Mouse (Mus musculus) hindlimb bud, embryonic 11.5 days (tissue): ENCODE results near the gene 4933411K16Rik.

Source experiments
- DNase-seq: peaks from one replicate; pipeline ENCODE4 v3.0.0-alpha.2; 2012; ENCODE audit warnings: low read depth, low spot score; ENCODE audit errors: extremely low spot score

4933411K16Rik gene

DNA sequence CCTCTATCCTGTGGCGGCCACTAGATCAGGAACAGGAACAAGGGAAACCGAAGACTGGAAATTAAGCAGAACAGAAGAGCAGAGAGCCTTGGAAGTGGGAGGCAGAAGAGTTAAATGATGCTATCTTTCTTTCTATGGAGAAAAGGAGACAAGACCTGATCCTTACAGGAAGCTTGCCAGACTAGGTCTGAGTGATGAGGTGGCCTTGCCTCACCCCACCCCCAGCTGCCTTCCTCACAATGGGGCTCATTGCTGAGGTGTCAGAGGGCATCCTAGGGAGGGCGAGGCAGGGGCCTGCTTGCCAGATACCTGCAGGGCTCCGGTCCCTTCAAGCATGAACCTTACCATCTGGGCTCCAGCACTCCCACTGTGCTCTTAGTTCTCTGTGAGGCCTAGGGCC is at the start of gene 4933411K16Rik:
Gene 4933411K16Rik (plus strand): TSS at position 301 of the 400 bp plus-strand sequence.
- no peak for DNase-seq

GRCm38 (mm10) chr19:42004258-42004657 is 47.8 kb upstream of the 4933411K16Rik start:
- no peak for DNase-seq

GRCm38 (mm10) chr19:42005616-42006015 is 46.4 kb upstream of the 4933411K16Rik start:
- no peak for DNase-seq

GRCm38 (mm10) chr19:42006568-42006967 is 45.5 kb upstream of the 4933411K16Rik start:
- DNase-seq = no peak

- DNase-seq = no peak
Observed at GRCm38 (mm10) chr19:42008586-42008985, 43.5 kb upstream of the 4933411K16Rik start.

DNA sequence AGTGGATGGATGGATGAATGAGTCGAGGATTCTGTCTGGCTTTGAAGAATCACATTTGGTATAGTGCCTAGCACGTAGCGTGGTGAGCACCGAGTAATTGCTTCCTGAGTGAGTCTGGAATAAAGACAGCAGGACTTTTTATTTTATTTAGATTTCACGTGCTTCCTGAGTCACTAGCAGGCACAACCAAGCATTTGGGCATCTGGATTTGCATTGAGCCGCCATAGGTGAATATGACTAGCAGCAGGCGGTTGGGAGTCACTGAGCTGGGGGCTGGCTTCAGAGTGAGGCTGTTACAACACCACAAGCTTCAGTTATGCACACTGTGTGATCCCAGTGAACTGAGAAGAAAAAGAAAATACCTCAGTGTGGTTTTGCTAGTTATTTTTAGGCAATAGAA is 43.0 kb upstream of the 4933411K16Rik start:
- DNase-seq = no peak

GRCm38 (mm10) chr19:42010436-42010835 is 41.6 kb upstream of the 4933411K16Rik start:
- no peak for DNase-seq

DNA sequence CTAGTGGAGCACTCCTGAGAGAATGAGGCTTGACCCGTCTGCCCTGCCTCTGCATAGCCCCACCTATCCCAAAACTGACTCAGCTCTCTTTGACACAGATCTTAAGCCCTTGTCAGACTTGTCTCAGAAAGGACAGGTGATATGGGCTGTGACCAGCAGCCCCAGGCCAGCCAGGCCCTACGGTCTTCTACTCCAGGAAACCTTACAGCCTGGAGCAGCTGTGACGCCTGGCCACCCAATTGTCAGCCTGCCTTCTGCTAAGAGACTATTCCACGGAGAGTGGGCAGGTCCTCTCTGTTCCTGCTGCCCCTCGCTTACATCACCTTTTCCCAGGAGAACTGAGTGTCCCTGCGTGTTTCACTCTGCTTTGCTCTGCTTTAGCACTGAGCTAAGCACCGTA is 40.9 kb upstream of the 4933411K16Rik start:
- DNase-seq = no peak

GRCm38 (mm10) chr19:42014231-42014825 is 37.7 kb upstream of the 4933411K16Rik start:
- DNase-seq = no peak

DNA sequence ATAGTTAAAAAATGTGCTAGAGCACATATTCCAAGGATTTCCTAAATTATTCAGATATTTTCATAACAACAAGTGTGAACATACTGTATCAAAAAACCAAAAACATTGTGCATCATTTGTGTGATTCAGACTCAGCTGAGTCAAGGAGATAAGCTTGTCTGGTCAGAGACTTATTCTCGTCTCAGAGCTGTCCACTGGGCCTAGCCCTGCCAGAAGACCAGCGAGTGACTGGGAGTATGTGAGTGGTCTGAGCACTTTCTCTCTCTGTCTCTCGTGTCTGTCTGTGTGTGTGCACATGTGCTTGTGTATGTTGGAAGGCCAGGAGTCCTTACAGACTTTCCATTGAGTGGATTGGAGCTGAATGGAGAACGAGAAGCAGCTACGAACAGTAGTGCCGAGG is 37.0 kb upstream of the 4933411K16Rik start:
- DNase-seq = no peak

DNA sequence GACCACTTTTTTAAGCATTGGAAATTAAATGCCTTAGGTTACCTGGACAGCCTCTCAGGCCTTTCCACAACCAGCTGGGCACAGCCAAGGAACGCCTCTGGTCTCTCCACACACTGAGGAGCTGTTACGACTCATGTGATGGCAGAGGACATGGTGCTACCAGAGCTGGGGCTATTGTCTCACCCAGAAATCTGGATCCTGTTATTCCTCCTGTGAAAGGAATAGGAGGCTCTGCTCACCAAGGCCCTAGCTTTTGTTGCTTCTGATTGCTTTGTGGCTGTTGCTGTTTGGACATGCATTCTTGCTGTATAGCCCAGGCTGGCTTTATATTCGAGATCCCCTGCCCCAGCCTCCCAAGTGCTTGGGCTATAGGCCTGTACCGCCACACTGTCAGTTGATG is 35.8 kb upstream of the 4933411K16Rik start:
- DNase-seq = no peak

DNA sequence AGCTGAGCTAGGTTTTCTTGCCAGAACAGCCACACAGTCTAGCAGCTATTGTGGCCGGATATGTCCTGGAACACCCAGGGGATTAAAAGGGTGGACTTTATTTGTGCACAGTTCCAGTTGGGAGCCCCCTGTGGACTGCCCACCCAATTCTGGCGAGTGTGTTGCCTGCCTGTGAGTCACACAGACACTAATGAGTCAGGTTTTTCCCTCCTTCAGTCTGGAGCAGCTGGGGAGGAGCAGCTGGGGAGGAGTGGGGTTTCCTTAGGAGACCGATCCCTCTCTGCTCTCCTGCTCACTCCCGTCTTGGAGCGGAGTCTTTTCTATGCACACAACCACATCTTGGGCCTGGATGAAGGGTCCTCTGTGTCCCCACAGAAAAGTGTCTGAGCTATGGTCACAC is 35.2 kb upstream of the 4933411K16Rik start:
- DNase-seq = no peak

- no peak for DNase-seq
Observed at GRCm38 (mm10) chr19:42017399-42018247, 34.4 kb upstream of the 4933411K16Rik start.

DNA sequence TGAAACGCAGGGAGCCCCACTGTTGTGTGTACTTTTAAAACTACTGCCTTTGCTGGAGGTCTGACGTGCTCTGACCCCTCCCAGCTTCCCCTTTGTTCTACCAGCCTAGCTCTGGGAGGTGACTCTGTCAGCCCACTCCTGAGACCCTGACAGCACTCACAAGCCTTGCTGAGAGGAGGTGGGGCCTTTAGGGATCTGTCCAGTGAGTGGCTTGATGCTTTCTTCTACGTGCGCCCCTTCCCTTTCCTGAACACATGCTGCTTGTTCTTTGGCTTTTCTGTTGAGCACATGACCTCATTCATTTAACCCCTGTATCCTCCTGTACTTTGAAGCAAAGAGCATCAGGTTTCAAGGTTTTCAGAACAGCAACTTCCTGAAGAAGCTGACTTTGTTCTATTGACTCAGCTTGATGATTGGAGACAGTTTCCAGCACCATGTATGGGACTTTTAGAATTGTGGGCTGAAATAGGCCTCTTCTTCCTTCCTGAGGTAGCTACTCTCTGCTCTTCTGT is 33.0 kb upstream of the 4933411K16Rik start:
- no peak for DNase-seq

DNA sequence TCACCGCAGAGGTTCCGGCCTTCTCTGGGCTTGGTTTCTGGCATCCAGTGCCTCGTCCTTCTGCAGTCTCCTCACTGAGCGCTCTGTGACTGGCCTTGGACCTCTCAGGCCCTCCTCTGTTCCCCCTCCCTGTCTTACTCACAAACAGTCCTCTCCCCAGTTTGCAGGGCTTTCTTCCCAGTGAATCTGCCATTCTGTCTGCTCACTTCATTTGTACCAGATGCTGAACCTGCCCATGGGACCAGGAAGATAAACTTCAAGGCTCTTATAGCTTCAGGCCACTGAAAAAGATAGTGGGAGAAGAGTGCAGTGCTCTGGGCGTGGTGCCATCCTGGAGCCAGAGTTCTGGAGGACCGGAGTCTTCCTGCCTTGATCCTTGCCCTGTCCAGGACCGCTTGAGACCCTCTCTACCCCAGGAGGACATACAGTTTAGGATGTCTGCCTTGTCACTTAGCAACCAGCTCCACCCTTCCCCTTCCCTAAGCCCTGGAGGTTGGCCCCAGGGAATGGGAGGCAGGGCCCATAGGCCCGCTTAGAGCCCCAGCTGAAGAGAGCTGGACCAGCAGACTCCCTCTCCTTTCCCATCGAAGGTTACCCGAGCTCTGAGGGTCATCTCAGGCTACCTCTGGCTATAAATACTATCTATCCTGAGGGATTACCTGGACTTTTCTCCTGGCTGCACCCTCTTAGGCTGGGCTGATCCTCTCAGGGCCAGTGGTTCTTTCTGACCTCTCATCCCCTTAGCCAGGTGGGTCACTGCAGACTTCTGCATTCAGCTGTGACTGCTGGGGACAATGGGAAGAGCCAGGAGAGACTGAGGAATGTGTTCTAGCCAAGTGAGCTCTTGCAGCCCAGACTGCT is 30.1 kb upstream of the 4933411K16Rik start:
- DNase-seq = no peak

DNA sequence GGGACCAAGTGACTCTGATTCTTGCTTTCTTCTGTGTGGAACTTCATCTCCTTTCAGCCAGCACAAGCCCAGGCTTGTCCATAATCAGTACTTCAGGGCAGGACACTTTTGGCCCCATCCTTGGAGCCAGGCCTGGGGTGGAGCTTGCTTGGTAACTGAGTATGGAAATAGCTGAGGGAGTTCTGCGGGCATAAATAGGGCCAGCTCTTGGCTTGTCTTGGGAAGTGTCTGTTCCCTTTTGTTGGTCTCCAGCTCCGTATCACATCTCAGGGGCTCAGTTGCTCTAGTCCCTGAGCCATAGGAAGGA is 29.6 kb upstream of the 4933411K16Rik start:
- no peak for DNase-seq

GRCm38 (mm10) chr19:42026158-42026557 is 25.9 kb upstream of the 4933411K16Rik start:
- DNase-seq = peak; percentile 44

DNA sequence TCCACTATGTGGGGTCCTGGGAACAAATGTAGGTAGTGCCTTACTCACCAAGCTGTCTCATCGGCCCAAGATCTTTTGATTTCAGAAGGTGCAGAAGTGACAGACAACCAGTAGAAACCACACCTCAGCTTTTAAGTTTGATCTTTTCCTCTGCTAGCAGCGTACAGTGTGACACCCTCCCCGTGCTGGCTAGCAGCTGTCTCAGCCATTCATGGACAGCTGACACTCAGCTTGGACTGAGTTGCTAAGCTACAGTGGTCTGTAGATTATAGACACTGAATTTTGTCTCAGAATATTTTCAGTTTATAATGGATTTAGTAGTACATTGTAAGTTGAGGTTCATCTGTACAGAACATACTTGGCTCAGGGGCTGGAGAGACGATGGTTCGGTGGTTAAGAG is 20.9 kb upstream of the 4933411K16Rik start:
- no peak for DNase-seq

DNA sequence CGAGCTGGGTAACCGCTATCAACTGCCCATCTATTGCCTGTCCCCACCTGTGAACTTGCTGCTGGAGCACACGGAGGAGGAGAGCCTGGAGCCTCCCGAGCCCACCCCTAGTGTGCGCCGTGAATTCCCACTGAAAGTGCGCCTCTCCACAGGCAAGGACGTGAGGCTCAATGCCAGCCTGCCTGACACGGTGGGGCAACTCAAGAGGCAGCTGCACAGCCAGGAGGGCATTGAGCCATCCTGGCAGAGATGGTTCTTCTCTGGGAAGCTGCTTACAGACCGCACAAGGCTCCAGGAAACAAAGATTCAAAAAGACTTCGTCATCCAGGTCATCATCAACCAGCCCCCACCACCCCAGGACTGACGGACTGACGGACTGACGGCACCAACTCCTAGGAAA is 18.4 kb upstream of the 4933411K16Rik start:
- no peak for DNase-seq

GRCm38 (mm10) chr19:42034146-42034775 is 17.8 kb upstream of the 4933411K16Rik start:
- DNase-seq = no peak

DNA sequence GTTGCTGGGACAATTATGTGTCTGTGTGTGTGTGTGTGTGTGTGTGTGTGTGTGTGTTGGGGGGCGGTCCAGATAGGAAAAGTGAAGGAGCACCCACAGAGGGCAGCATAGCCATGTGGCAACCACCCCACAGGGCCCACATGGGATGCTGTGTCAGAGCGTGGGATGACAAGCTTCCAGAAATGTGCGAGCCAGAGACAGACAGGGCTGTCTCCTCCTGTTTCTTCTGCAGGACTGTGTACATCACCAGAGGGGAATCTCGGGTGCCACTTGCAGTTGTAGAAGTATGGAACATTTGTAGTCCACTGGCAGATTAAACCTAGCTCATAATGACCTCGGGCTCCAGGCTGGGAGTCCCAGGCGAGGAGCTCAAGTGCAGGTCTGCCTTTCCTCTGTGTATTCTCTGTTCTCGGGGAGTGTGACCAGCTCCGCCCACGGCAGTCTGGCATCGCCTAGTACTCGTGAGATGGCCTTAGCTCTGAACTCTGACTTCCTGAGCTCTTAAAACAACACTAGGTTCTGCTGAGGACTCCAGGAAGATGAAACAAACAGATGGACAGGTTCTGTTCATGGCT is 17.1 kb upstream of the 4933411K16Rik start:
- no peak for DNase-seq
